Mouse (Mus musculus) central nervous system, embryonic 11.5 days (tissue): ENCODE results near the gene A2m. TPM values are rescaled to one million over a fixed set of nuclear protein-coding genes. Genes with fewer than 3 reads are reported as not detected.

Experiments
- polyA plus RNA-seq: library from polyadenylated mRNA; depleted of rRNA; stranded (reverse); fragments of >200 nt; gene quantifications from 2 replicates; pipeline ENCODE4 v1.2.3, GENCODE M21; 2012; rRNA removed

Gene A2m
- polyA plus RNA-seq = 4.0 and 5.2 TPM in 2 replicates

DNA sequence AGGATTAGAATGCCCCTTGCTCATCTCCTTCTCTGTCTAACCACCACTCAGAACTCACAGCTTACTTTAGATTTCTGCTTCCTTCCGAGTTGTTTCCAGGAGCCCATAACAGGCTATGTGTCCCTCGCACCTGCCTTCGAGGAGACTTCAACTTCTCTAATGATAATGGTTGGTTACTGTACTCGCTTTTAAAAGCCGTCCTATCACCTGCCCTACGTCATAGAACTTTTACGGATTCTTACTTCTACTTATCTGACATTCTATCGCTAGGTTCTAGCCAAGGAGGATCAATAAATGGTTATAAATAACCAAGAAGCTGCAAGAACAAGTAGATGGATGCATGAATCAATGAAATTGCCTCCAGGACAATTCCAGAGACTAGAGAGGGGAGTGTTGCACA, at the start of gene A2m:
Gene A2m, plus strand, starts transcription at position 301 of the 400 bp plus-strand sequence.

Other genes with a start within 250 kb of the A2m start
- gene Iqsec3, start 161.7 kb upstream of the A2m start, polyA plus RNA-seq = 2.1 and 2.9 TPM in 2 replicates
- gene Gm7298, start 97.6 kb downstream of the A2m start, polyA plus RNA-seq = not detected in 2 replicates
- not detected in 2 replicates for gene Mug1, start 203.2 kb downstream of the A2m start, polyA plus RNA-seq